Mouse (Mus musculus) CH12.LX (cell line): ENCODE measurements at regions not wholly inside any gene's neighbourhood (a gene's known extent, or its start where the extent isn't known, plus 50 kb on each side); places are given as distances from the start of the nearest gene placed in this dataset.

ENCODE experiments used
- DNase-seq: peaks from one replicate; pipeline ENCODE4 v3.0.0-alpha.2; 2013; ENCODE audit errors: extremely low read depth
- H3K27ac ChIP-seq: 2 replicates; pipeline ENCODE4 v1.5.1; 2012; ENCODE audit warnings: low read depth, mild to moderate bottlenecking, control low read depth, moderate library complexity; ENCODE audit not compliant: insufficient read depth
- H3K27me3 ChIP-seq: replicated peaks from 2 replicates; pipeline ENCODE3; 2012; ENCODE audit warnings: inconsistent platforms
- H3K36me3 ChIP-seq, 2 experiments: replicated peaks in 1 of 2; 2 replicates each; pipeline versions ENCODE3 to v1.6.1; 2012; ENCODE audit warnings: inconsistent platforms in 1 of 2, low read length in 1 of 2, mild to moderate bottlenecking in 1 of 2, mixed read lengths in 1 of 2, moderate library complexity in 1 of 2; ENCODE audit not compliant: control insufficient read depth in 1 of 2, insufficient read depth in 1 of 2
- H3K4me1 ChIP-seq, 2 experiments: 2 replicates each; pipeline ENCODE4 v1.6.1; 2012; ENCODE audit warnings: inconsistent platforms in 1 of 2, moderate library complexity in 1 of 2; ENCODE audit not compliant: insufficient read depth in 2 of 2, control insufficient read depth in 1 of 2
- H3K4me2 ChIP-seq: 2 replicates; pipeline ENCODE4 v1.6.1; 2012; ENCODE audit warnings: low read depth, mild to moderate bottlenecking, control low read depth; ENCODE audit not compliant: poor library complexity, insufficient read depth, severe bottlenecking
- H3K4me3 ChIP-seq, 3 experiments: fragments of 150-350 bp in 1 of 3; sonication (generic) in 1 of 3; replicated peaks in 1 of 3; 2 replicates each; pipeline versions ENCODE3 to v1.5.1; 2011 to 2012; ENCODE audit warnings: low read depth in 2 of 3, low read length in 2 of 3, mild to moderate bottlenecking in 2 of 3, moderate library complexity in 2 of 3, control low read depth in 1 of 3, improper control_type of control experiment in 1 of 3, inconsistent platforms in 1 of 3, mixed read lengths in 1 of 3; ENCODE audit not compliant: poor library complexity in 1 of 3
- H3K79me2 ChIP-seq: replicated peaks from 2 replicates; pipeline ENCODE4 v1.6.1; 2012; ENCODE audit warnings: mild to moderate bottlenecking, moderate library complexity; ENCODE audit not compliant: control insufficient read depth, poor library complexity, insufficient read depth, severe bottlenecking; ENCODE audit errors: extremely low read depth
- H3K9ac ChIP-seq: 2 replicates; pipeline ENCODE4 v1.6.1; 2012; ENCODE audit warnings: low read depth, mild to moderate bottlenecking, control low read depth, moderate library complexity; ENCODE audit not compliant: insufficient read depth
- H3K9me3 ChIP-seq: replicated peaks from 2 replicates; pipeline ENCODE3; 2012; ENCODE audit warnings: low read length, inconsistent platforms, mixed read lengths
- E2F4 ChIP-seq: IDR thresholded peaks from 2 replicates; pipeline ENCODE4 v1.6.1; 2011; ENCODE audit warnings: low read depth, low read length, improper control_type of control experiment; ENCODE audit not compliant: insufficient replicate concordance
- ELF1 ChIP-seq: IDR thresholded peaks from 2 replicates; pipeline ENCODE4 v1.6.1; 2014; ENCODE audit warnings: low read depth, mild to moderate bottlenecking, inconsistent platforms, low read length, improper control_type of control experiment
- GABPA ChIP-seq: IDR thresholded peaks from 2 replicates; pipeline ENCODE4 v1.6.1; 2012; ENCODE audit warnings: low read depth, low read length, improper control_type of control experiment, inconsistent platforms; ENCODE audit not compliant: insufficient replicate concordance
- HCFC1 ChIP-seq: IDR thresholded peaks from 2 replicates; pipeline ENCODE4 v1.6.1; 2012; ENCODE audit warnings: low read depth, mild to moderate bottlenecking, inconsistent platforms, low read length, improper control_type of control experiment
- IRF4 ChIP-seq: IDR thresholded peaks from 2 replicates; pipeline ENCODE4 v1.6.1; 2014; ENCODE audit warnings: low read depth, mild to moderate bottlenecking, inconsistent platforms, low read length, improper control_type of control experiment
- JUN ChIP-seq: IDR thresholded peaks from 2 replicates; pipeline ENCODE4 v1.6.1; 2011; ENCODE audit warnings: low read depth, mild to moderate bottlenecking, low read length, improper control_type of control experiment, moderate library complexity; ENCODE audit not compliant: insufficient read depth
- MAX ChIP-seq: IDR thresholded peaks from 2 replicates; pipeline ENCODE4 v1.6.1; 2011; ENCODE audit warnings: low read length, improper control_type of control experiment
- MXI1 ChIP-seq: IDR thresholded peaks from 2 replicates; pipeline ENCODE4 v1.6.1; 2011; ENCODE audit warnings: mild to moderate bottlenecking, low read depth, low read length, improper control_type of control experiment
- MYC ChIP-seq: IDR thresholded peaks from 2 replicates; pipeline ENCODE4 v1.6.1; 2011; ENCODE audit warnings: low read depth, mild to moderate bottlenecking, improper control_type of control experiment, low read length
- NELFE ChIP-seq: IDR thresholded peaks from 2 replicates; pipeline ENCODE4 v1.6.1; 2011; ENCODE audit warnings: low read depth, low read length, improper control_type of control experiment
- NRF1 ChIP-seq: IDR thresholded peaks from 2 replicates; pipeline ENCODE4 v1.6.1; 2014; ENCODE audit warnings: low read depth, mild to moderate bottlenecking, inconsistent platforms, low read length, improper control_type of control experiment, moderate library complexity
- POLR2A ChIP-seq: IDR thresholded peaks from 2 replicates; pipeline ENCODE4 v1.6.1; 2011; ENCODE audit warnings: low read depth, mild to moderate bottlenecking, improper control_type of control experiment, low read length
- SIN3A ChIP-seq: IDR thresholded peaks from 2 replicates; pipeline ENCODE4 v1.6.1; 2012; ENCODE audit warnings: low read length, improper control_type of control experiment, inconsistent platforms
- TBP ChIP-seq: conservative IDR thresholded peaks from 2 replicates; pipeline ENCODE4 v1.6.1; 2011; ENCODE audit warnings: low read depth, low read length, improper control_type of control experiment
- TCF12 ChIP-seq: IDR thresholded peaks from 2 replicates; pipeline ENCODE4 v1.6.1; 2014; ENCODE audit warnings: low read depth, mild to moderate bottlenecking, inconsistent platforms, low read length, improper control_type of control experiment
- UBTF ChIP-seq: IDR thresholded peaks from 2 replicates; pipeline ENCODE4 v1.6.1; 2012; ENCODE audit warnings: low read depth, mild to moderate bottlenecking, inconsistent platforms, low read length, improper control_type of control experiment, moderate library complexity
- USF1 ChIP-seq: IDR thresholded peaks from 2 replicates; pipeline ENCODE4 v1.6.1; 2014; ENCODE audit warnings: low read depth, mild to moderate bottlenecking, inconsistent platforms, low read length, improper control_type of control experiment
- ZC3H11A ChIP-seq: IDR thresholded peaks from 2 replicates; pipeline ENCODE4 v1.6.1; 2012; ENCODE audit warnings: low read depth, mild to moderate bottlenecking, inconsistent platforms, low read length, improper control_type of control experiment
- ZKSCAN1 ChIP-seq: IDR thresholded peaks from 2 replicates; pipeline ENCODE4 v1.6.1; 2012; ENCODE audit warnings: low read depth, inconsistent platforms, low read length, improper control_type of control experiment, borderline replicate concordance
- dilution Hi-C: fragments of 300-500 bp; cut with MboI; formaldehyde crosslinking; loops from 2 replicates; pipeline ENCODE4 v1.14.3; 2020; ENCODE audit warnings: low sequenced_read_pairs; ENCODE audit not compliant: extremely low pct_unique_long_range_greater_than_20kb, extremely low pct_ligation_motif_present
- in situ Hi-C: fragments of 300-500 bp; cut with MboI; formaldehyde crosslinking; loops from 3 replicates; pipeline ENCODE4 v1.14.3; 2019; ENCODE audit warnings: low sequenced_read_pairs, low pct_ligation_motif_present, low pct_unique_long_range_greater_than_20kb, mixed read lengths

DNA sequence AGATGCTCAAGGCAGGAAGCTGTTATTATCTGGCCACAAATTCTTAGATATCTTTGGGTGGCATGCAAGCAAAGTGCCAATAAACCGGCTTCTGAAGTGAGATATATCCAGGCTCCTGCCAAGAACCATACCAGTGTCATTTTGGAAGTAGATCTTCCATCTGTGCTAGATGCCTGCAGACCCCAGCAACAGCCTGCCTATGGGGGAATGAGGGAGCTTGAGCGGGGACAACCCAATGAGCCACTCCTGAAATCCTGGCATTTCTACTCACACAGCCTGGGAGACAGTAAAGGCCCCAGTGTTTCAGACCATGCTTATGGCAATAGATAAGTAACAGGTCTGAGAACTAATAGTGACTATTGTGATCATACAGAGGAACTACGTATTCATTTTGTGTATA lies 109.3 kb upstream of the Smad1 start:
- H3K9me3 ChIP-seq: no peaks in the 10 kb centered on the region
- H3K9ac ChIP-seq: no peak overlapping the region
- DNase-seq: no peak
- dilution Hi-C loops (no loop called here), in situ Hi-C loops (no loop called here)
- no peaks in the 10 kb centered on the region for H3K79me2 ChIP-seq
- no peak overlapping the region for H3K27ac ChIP-seq
- no peak overlapping the region for H3K4me3 ChIP-seq
- no peaks in the 10 kb centered on the region for H3K36me3 ChIP-seq
- TF ChIP-seq MXI1: no peak
- no peak for TF ChIP-seq POLR2A
- TF ChIP-seq USF1: no peak
- TF ChIP-seq IRF4: no peak
- no peak for TF ChIP-seq UBTF
- no peak for TF ChIP-seq TCF12
- TF ChIP-seq ZC3H11A: no peak
- TF ChIP-seq NELFE: no peak
- TF ChIP-seq ZKSCAN1: no peak
- no peak for TF ChIP-seq JUN
- no peak for TF ChIP-seq ELF1
- TF ChIP-seq MYC: no peak
- TF ChIP-seq HCFC1: no peak
- TF ChIP-seq TBP: no peak
- TF ChIP-seq E2F4: no peak
- TF ChIP-seq NRF1: no peak
- no peak for TF ChIP-seq GABPA
- TF ChIP-seq MAX: no peak
- no peak overlapping the region for H3K4me2 ChIP-seq
- H3K4me1 ChIP-seq: no peaks in the 10 kb centered on the region; a peak in 1 of 4 replicates
- no peaks in the 10 kb centered on the region for H3K27me3 ChIP-seq

DNA sequence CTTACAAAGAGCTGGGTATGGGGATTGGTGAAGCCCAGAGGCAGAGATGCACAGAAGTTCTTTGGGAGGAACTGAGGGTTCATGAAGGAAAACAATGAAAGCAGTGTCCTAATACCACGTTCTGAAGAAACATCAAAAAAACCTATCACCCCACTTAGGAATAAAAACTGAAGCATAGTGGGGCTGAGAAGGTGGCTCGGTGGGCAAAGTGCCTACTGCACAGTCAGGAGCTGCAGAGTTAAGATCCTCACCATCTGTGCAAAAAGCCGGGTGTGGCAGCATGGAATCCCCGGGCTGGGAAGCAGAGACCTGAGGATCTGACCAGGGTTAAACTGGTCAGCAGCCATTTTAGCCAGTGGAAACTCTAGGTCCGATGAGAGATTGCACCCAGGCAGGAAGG lies 106.1 kb upstream of the Smad1 start:
- Histone ChIP-seq H3K4me2 (no peak overlapping the region), H3K9me3 (no peaks in the 10 kb centered on the region), H3K79me2 (no peaks in the 10 kb centered on the region), H3K27ac (no peak overlapping the region), H3K36me3 (no peaks in the 10 kb centered on the region), H3K4me3 (no peak overlapping the region), H3K27me3 (no peaks in the 10 kb centered on the region), H3K9ac (no peak overlapping the region), H3K4me1 (peaks cover 0 to 2% of the 10 kb centered on the region in 2 experiments; a peak in 2 of 4 replicates)
- TF ChIP-seq ZKSCAN1 (no peak), SIN3A (no peak)
- no peak for DNase-seq
- in situ Hi-C loops: no loop called here
- dilution Hi-C loops: no loop called here
